Mouse (Mus musculus) cerebellum, adult 18-20 months (tissue): Measurements from ENCODE around the gene Rpia.
"Not testable (repeated sequence)": the region's sequence is repeated elsewhere in the genome, so short reads cannot be mapped to it uniquely, and the experiment has no call there.

Experiments used
- DNase-seq, 2 experiments: peaks; one replicate each; pipeline ENCODE4 v3.0.0; 2021

Gene Rpia

GRCm38 (mm10) chr6:70791824-70792535 lies at the start of gene Rpia:
Gene Rpia, minus strand, starts transcription at chr6:70792232.
- DNase-seq = peak; percentile 96 to 99

GRCm38 (mm10) chr6:70840281-70840680 lies 48.2 kb upstream of the Rpia start:
- DNase-seq = no peak

- DNase-seq = no peak
Observed at GRCm38 (mm10) chr6:70838532-70838931, 46.5 kb upstream of the Rpia start.

DNA sequence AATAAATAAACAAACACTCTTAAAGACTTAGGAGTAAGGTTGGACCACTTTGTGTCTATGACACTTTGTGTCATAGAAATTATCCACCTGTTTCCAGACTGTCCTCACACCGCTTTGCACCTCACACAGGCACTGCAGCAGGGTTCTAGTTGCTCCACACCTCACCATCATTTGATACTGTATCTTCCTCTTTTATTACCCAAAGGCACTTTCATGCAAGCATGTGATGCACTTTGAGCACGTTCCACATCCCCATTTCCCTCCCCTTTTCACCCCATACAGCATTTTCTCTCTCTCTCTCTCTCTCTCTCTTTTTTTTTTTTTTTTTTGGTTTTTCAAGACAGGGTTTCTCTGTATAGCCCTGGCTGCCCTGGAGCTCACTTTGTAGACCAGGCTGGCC lies 45.3 kb upstream of the Rpia start:
- no peak for DNase-seq

- DNase-seq = no peak
Observed at GRCm38 (mm10) chr6:70831179-70831839, 39.3 kb upstream of the Rpia start.

- DNase-seq = no peak
Observed at GRCm38 (mm10) chr6:70830552-70830951, 38.5 kb upstream of the Rpia start.

DNA sequence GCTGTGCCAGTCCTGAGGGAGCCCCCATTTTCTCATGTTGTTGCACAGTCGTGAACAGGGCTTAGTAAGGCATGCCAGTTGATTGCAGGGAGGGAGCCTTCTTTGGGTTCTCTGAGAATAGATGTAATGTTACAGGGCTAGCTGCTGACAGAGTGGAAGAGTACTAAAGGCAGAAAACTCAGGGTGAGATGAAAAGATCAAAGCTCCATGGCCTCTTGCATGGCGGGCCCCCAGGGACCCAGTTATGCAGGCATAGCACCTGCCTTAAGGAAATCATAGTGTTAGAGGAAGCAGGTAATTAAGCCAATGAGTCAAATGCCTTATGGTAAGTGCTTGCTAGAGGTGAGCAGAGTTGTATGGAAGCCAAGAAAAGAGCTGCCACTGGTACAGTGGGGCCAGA lies 37.4 kb upstream of the Rpia start:
- DNase-seq = no peak

DNA sequence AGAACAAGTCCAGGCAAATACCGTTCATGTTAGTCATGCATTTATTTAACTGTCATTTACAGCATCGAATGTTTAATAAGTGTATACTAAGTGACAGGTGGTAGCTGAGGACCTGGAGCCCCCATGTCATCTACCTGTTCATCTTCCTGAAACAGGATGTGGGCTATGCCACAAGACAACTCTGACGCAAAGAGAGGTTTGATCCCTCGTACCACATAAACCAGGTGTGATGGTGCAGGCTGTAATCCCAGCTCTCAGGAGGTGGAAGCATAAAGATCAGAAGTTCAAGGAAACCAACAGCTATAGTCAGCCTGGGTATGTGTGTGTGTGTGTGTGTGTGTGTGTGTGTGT lies 32.9 kb upstream of the Rpia start:
- DNase-seq = no peak

- peak; percentile 80 to 87 for DNase-seq
Observed at GRCm38 (mm10) chr6:70824085-70824986, 32.3 kb upstream of the Rpia start.

DNA sequence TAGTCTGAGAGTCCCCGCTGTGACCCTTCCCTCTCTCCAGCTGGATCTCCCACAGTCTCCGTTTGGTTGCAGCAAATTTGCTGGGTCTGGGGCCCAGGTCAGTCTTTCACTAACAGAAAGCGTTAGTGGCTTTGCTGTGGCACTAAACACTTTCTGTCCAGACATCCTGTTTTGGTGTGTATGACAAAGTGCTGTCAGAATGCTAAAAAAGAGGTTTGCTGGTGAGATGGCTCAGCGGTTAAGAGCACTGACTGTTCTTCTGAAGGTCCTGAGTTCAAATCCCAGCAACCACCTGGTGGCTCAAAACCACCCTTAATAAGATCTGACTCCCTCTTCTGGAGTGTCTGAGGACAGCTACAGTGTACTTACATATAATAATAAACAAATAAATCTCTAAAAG lies 31.2 kb upstream of the Rpia start:
- DNase-seq = not testable (repeated sequence)

DNA sequence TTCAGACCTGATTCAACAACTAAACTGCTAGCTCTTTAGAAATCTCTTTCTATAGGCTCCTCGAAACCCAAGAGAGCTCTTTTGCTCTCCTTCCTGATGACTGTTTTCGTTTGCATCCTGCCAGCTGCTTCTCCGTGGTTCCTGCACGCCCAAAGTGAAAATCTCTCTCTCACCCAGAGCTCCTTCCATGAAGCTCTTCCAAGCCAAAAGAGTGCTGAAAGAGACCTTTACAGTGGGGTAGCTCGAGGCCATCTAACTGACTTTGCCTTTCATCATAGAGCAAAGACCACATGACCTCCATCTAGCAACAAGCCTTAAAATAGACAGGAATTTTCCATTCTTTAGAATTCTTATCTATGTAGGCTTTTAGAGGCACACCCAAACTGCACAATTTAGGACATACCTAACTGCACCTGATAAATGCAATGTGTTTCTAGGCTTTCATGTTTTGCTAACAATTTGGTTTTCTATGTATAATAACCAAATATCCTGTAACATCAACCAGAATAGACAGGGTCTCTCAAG lies 30.4 kb upstream of the Rpia start:
- DNase-seq = no peak

DNA sequence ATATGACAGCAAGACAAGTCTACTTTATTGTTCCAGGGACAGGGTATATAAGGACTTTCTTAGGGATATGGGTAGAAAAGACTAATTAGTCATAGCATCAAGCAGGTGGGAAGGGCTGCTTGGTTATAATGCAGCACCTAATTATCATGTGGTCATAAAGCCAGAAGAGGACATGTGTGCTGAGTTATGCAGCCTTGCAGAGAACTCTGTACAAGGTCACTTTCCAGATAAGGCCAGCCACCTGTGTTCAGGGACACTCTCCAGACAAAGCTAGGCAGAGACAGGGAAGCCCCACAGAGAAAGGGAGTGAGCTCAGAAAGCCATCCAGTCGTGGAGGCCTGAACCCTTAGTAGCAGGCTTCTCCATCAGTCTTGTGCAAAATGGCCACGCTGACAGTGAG lies 29.5 kb upstream of the Rpia start:
- no peak for DNase-seq

DNA sequence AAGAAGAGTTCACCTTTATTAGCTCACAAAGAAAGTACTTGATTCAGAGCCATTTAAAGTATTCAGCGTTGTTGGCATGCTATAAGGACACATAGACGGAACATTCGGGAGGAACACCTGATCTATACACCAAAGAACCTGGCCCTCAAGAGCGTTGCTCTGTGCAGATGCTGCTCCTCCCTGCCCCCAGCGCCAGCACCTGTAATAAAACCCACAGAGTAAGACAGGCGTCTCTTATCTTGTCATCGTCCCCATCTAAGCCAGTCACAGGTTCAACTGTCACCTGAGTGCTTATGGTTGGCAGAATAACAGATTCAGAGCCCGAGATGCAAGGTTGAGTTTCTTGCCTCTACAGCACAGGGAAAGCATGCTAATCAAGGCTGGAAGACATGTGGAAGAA lies 23.4 kb upstream of the Rpia start:
- DNase-seq = no peak

DNA sequence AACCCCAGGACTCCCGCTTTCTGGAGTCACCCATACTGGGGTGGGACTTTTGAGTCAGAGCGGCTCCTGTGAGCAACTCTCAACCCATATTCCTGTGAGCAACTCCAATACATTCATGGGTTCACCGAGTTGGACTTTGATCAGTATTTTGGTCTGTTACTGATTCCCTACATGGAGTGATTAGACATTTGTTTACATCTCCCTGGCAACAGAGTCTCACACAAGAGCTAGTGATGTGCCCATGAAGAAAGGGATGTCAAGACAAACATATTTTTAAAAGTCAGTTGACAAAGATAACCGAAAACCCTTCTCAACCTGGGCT lies 22.6 kb upstream of the Rpia start:
- DNase-seq = no peak

DNA sequence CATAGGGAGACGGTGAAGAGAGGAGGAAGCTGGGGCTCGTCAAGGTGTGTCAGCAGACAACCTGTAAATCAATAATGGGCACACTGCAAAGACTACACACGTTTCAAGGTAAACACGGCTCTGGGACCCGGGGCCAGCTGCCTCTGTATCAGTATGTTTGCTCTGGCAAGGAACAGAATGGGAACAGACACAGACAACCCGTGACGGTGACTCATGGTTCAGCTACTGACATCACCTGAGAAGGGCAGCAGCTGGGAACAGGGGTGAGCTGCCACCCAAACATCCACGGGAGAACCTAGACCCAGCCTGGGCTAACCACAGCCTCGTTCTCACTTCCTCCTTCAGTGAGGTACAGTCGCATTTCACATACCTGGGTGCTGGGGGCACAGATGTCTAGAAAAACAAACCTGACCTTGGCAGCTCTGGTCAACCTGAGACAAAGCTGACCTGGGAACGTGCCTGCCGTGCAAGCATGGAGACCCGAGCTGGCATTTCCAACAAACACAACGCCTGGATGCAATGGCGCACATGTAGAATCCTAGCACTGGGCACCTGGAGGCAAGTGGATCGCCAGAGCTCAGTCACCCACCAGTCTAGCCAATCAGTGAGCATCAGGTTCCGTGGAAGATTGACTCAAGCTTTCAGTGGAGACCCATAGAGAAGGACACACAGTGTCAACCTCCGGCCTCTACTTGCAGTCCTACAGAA lies 22.0 kb upstream of the Rpia start:
- DNase-seq = no peak

DNA sequence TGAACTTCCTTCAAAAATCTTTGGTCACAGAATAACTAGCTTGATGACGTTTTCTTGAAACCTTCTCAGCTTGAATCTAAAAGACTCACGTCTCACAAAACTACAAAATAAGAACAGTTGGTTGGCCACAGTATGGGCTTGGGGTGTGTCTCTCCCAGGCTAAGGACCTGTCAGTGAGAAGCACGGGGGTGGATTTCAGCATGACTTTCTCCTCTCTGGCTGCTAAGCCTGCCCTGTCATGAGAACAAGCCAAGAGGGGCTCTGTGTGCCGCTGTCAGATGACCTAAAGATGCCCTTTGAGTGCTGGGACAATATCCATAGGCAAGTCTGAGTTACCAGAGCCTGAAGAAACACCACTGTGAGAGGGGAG lies 20.5 kb upstream of the Rpia start:
- no peak for DNase-seq

DNA sequence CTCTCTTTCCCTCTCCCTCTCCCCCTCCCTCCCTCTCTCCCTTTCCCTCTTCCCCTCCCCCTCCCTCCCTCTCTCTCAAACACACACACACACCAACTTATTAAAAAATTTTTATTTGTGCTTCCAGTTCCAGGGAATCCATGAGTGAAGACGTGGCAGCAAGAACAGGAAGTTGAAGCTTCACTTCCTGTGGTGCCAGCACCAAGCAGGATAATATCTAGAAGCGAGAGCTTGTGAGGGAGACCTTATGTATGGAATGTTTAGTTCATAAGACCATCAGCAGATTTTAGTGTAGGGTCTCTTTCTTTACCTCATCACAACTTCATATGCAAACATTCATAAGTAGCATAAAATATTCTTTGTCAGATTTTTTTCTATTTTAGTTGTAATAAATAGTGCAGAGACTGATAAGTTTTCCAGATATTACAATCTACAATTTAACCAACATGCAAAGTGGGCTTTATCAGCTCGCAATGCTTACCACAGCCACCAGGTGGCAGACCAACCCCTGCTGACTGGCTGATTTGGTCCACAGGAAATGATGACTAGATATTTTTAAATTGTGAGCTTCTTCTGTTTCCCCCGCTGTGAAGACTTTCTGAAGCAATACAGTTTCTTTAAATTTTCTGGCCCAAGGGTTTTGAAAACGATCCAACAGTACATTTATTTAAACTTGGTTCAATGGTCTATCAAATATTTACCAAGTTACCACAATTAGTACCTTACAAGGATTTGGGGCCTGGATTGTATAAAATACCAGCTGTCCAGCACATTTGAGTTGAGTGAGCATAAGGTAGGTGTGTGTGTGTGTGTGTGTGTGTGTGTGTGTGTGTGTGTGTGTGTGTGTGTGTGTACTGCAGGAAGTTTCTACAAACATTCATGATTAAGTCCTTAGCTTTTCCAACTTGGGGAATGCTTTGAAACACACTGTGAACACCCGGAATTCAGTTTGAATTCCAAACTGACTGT lies 19.8 kb upstream of the Rpia start:
- peak; percentile 71 to 86 for DNase-seq

- DNase-seq = no peak
Observed at GRCm38 (mm10) chr6:70810524-70810923, 18.5 kb upstream of the Rpia start.

- no peak for DNase-seq
Observed at GRCm38 (mm10) chr6:70806514-70806912, 14.5 kb upstream of the Rpia start.

GRCm38 (mm10) chr6:70805820-70806513 lies 13.9 kb upstream of the Rpia start:
- peak; percentile 68 to 78 for DNase-seq

- DNase-seq = peak; percentile 75 to 78
Observed at GRCm38 (mm10) chr6:70805267-70805666, 13.2 kb upstream of the Rpia start.
